ENCODE assay signal across 28 mouse cellular contexts in genomic region chr14:76810041-76810440, GRCm38 (mm10).
A peak's percentile ranks its signal among the peaks of the same experiment; 100 is the strongest.
DNase-seq lines count a peak whose midpoint lies in the region; ATAC-seq lines count a peak whose summit lies in the region.
"Had no signal": no experiment of that assay in that cellular context is flagged by ENCODE, and none has a peak within 500 bp of the region (broad histone marks: within the 10 kb centered on the region; RNA-seq: fewer than 3 reads in every experiment).

No protein-coding gene starts in this region.

- peaks cover 23% of the 10 kb centered on the region for H3K4me1 ChIP-seq in intestine, embryonic 14.5 days (replicated peaks; ENCODE audit: control insufficient read depth, insufficient read depth, low read length)
- H3K4me1 ChIP-seq in intestine, embryonic 15.5 days (replicated peaks), result peaks cover 13% of the 10 kb centered on the region; the same call in 1 of the 2 replicates
- peaks cover 37% of the 10 kb centered on the region for H3K4me1 ChIP-seq in limb, embryonic 10.5 days
- peaks cover 29% of the 10 kb centered on the region for H3K4me1 ChIP-seq in limb, embryonic 15.5 days
- 0 out of 2 replicates have a peak, but pooled peaks cover 2% of the 10 kb centered on the region for H3K4me1 ChIP-seq in midbrain, embryonic 16.5 days (ENCODE audit: control insufficient read depth, insufficient read depth, low read length)

- no peak overlapping the region for H3K4me2 ChIP-seq in intestine, embryonic 14.5 days (ENCODE audit: low read length)
- no peak overlapping the region for H3K4me2 ChIP-seq in intestine, embryonic 15.5 days (replicated peaks)
- H3K4me2 ChIP-seq in limb, embryonic 15.5 days, result no peak overlapping the region
- no peak overlapping the region for H3K4me2 ChIP-seq in midbrain, embryonic 16.5 days (ENCODE audit: low read length)
- H3K4me2 ChIP-seq: midbrain, embryonic 15.5 days had no signal

- peaks cover 2% of the 10 kb centered on the region; the same call in 1 of the 2 replicates for H3K9me3 ChIP-seq in intestine, embryonic 14.5 days (ENCODE audit: control insufficient read depth, low read length)
- H3K9me3 ChIP-seq in intestine, embryonic 15.5 days, result no peaks in the 10 kb centered on the region
- H3K9me3 ChIP-seq in limb, embryonic 10.5 days (replicated peaks), result no peaks in the 10 kb centered on the region
- H3K9me3 ChIP-seq in limb, embryonic 15.5 days, result no peaks in the 10 kb centered on the region
- no peaks in the 10 kb centered on the region for H3K9me3 ChIP-seq in midbrain, embryonic 16.5 days (replicated peaks; ENCODE audit: control insufficient read depth, low read length, poor library complexity, severe bottlenecking)
- H3K9me3 ChIP-seq: heart, embryonic 12.5 days; hindbrain, embryonic 15.5 days; midbrain, embryonic 10.5 days; midbrain, embryonic 15.5 days had no signal

- no peak overlapping the region for H3K9ac ChIP-seq in intestine, embryonic 14.5 days (ENCODE audit: low read length)
- no peak overlapping the region for H3K9ac ChIP-seq in intestine, embryonic 15.5 days
- H3K9ac ChIP-seq in limb, embryonic 15.5 days, result no peak overlapping the region
- H3K9ac ChIP-seq in midbrain, embryonic 16.5 days (ENCODE audit: low read depth, low read length), result no peak overlapping the region
- H3K9ac ChIP-seq: forebrain, postnatal 0 days; hindbrain, embryonic 15.5 days; liver, embryonic 14.5 days; midbrain, embryonic 15.5 days; neural tube, embryonic 12.5 days had no signal

- peak overlapping the region; percentile 88 for H3K27ac ChIP-seq in intestine, embryonic 14.5 days (ENCODE audit: low read depth)
- H3K27ac ChIP-seq in intestine, embryonic 15.5 days, result no peak overlapping the region
- H3K27ac ChIP-seq in limb, embryonic 10.5 days, result peak overlapping the region; percentile 86
- H3K27ac ChIP-seq in limb, embryonic 15.5 days, result peak overlapping the region; percentile 89; the same call in 1 of the 2 replicates
- no peak overlapping the region for H3K27ac ChIP-seq in midbrain, embryonic 16.5 days (ENCODE audit: low read length)
- H3K27ac ChIP-seq: hindbrain, embryonic 15.5 days; liver, embryonic 14.5 days; midbrain, embryonic 10.5 days; midbrain, embryonic 15.5 days; neural tube, embryonic 12.5 days had no signal

- 87% methylated on average over 3 of the region's 3 CpGs for WGBS in intestine, embryonic 14.5 days
- 88% methylated on average over 3 of the region's 3 CpGs for WGBS in intestine, embryonic 15.5 days
- WGBS in limb, embryonic 10.5 days, result 93% methylated on average over 3 of the region's 3 CpGs
- WGBS in limb, embryonic 15.5 days, result 89% methylated on average over 3 of the region's 3 CpGs
- WGBS in midbrain, embryonic 16.5 days, result 80% methylated on average over 3 of the region's 3 CpGs

- H3K4me3 ChIP-seq in intestine, embryonic 14.5 days (ENCODE audit: low read depth, low read length), result no peak overlapping the region
- no peak overlapping the region for H3K4me3 ChIP-seq in intestine, embryonic 15.5 days (replicated peaks)
- H3K4me3 ChIP-seq in limb, embryonic 10.5 days, result no peak overlapping the region
- no peak overlapping the region for H3K4me3 ChIP-seq in limb, embryonic 15.5 days
- H3K4me3 ChIP-seq in midbrain, embryonic 16.5 days (ENCODE audit: low read depth, low read length), result no peak overlapping the region
- H3K4me3 ChIP-seq: erythroblast, embryonic 14.5 days; hindbrain, embryonic 15.5 days; midbrain, embryonic 15.5 days; myocyte; neural tube, embryonic 12.5 days had no signal

- no peaks in the 10 kb centered on the region for H3K27me3 ChIP-seq in intestine, embryonic 14.5 days (replicated peaks; ENCODE audit: control insufficient read depth, insufficient read depth, low read length)
- H3K27me3 ChIP-seq in intestine, embryonic 15.5 days (replicated peaks), result no peaks in the 10 kb centered on the region
- H3K27me3 ChIP-seq in limb, embryonic 10.5 days (ENCODE audit: low read depth, poor library complexity, severe bottlenecking), result no peaks in the 10 kb centered on the region
- H3K27me3 ChIP-seq in limb, embryonic 15.5 days, result no peaks in the 10 kb centered on the region
- no peaks in the 10 kb centered on the region for H3K27me3 ChIP-seq in midbrain, embryonic 16.5 days (ENCODE audit: control insufficient read depth, insufficient read depth, low read depth, low read length)
- H3K27me3 ChIP-seq: heart, embryonic 12.5 days; hindbrain, embryonic 15.5 days; midbrain, embryonic 15.5 days; neural tube, embryonic 12.5 days had no signal

- ATAC-seq in intestine, embryonic 14.5 days (replicated peaks; ENCODE audit: low FRiP score, low TSS enrichment, low read depth), result no peak
- no peak for ATAC-seq in intestine, embryonic 15.5 days
- no peak for ATAC-seq in limb, embryonic 15.5 days (ENCODE audit: insufficient number of reproducible peaks, low FRiP score, low TSS enrichment, low read depth)
- ATAC-seq in activated CD4-positive, CD25-positive, alpha-beta regulatory T cell, adult 4 months, result no peak
- no peak for ATAC-seq in midbrain, embryonic 16.5 days
- ATAC-seq: forebrain, postnatal 0 days; inflammation-experienced regulatory T-cells, adult 6 months; midbrain, embryonic 15.5 days had no signal

- peak; percentile 52 for DNase-seq in intestine, embryonic 14.5 days (ENCODE audit: low spot score)
- peak; percentile 26 for DNase-seq in R1 (ENCODE audit: low read depth, low spot score)
- no peak for DNase-seq in limb, embryonic 10.5 days (ENCODE audit: low spot score)
- no peak for DNase-seq in urinary bladder, postnatal 4 days (ENCODE audit: low spot score in 2 of 2)
- DNase-seq: adrenal gland, adult 8-10 months; cerebellum, adult 8-10 months; cerebellum, postnatal 25 days; forebrain, postnatal 0 days; gastrocnemius, postnatal 10 days; kidney, postnatal 14 days; layer of hippocampus, adult 9-11 months; liver; lung, adult 2 months; right cerebral cortex, postnatal 4 days; thymus, postnatal 14 days had no signal

- no peaks in the 10 kb centered on the region for H3K36me3 ChIP-seq in intestine, embryonic 14.5 days (ENCODE audit: control insufficient read depth, insufficient read depth, low read length)
- H3K36me3 ChIP-seq in intestine, embryonic 15.5 days, result no peaks in the 10 kb centered on the region
- H3K36me3 ChIP-seq in limb, embryonic 10.5 days, result no peaks in the 10 kb centered on the region
- no peaks in the 10 kb centered on the region for H3K36me3 ChIP-seq in limb, embryonic 15.5 days
- H3K36me3 ChIP-seq in midbrain, embryonic 16.5 days (ENCODE audit: control insufficient read depth, insufficient read depth, low read length), result no peaks in the 10 kb centered on the region
- H3K36me3 ChIP-seq: heart, embryonic 12.5 days; hindbrain, embryonic 15.5 days; midbrain, embryonic 10.5 days; midbrain, embryonic 15.5 days; neural tube, embryonic 12.5 days had no signal

Comparison
In these comparisons a context has a peak if more than half of its experiments do, and no peak if none do; other contexts are left out.
1. H3K27ac ChIP-seq: peak in intestine, embryonic 14.5 days (single experiment), limb, embryonic 10.5 days (single experiment) and limb, embryonic 15.5 days (single experiment); none in intestine, embryonic 15.5 days (single experiment) and midbrain, embryonic 16.5 days (single experiment).
2. DNase-seq: peak in intestine, embryonic 14.5 days (single experiment) and R1 (single experiment); none in limb, embryonic 10.5 days (single experiment) and urinary bladder, postnatal 4 days (0 of 2).